Mouse (Mus musculus): ENCODE measurements around the gene Col4a2.

DNA sequence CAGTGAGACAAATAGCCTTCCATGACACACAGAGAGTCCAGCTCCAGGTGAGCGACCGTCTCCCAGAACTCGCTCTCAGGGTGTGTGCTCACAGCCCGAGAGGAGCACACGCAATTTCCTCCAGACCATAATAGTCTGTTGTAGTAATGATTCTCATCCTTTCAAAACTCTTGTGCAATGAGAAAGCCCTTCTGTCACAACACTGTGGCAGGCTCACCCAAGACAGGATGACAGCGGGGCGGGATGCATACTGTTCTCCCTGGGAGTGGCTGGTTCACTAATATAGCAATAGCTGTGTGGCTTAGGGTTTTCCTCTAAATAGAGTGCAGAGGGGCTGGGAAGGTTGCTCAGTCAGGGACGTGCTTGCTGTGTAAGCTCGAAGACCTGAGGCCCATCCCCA lies 91.2 kb downstream of the Col4a2 start:
- no peak for TF ChIP-seq TAL1 (IDR thresholded peaks at IDR 0.05; ENCODE audit: low read length)
- TF ChIP-seq GATA1 (IDR thresholded peaks at IDR 0.05; ENCODE audit: low read length): no peak

Measured in erythroblast, embryonic 14.5 days (primary cell).